Mouse (Mus musculus) embryonic facial prominence, embryonic 15.5 days (tissue): ENCODE results near the gene Olfr91. TPM values are rescaled to one million over a fixed set of nuclear protein-coding genes. Genes with fewer than 3 reads are reported as not detected.

ENCODE experiments used
- ATAC-seq: fragments of 200-750 bp; cut with Nextera tagmentation; 2 replicates; pipeline ENCODE4 v1.8.0; 2017; ENCODE audit warnings: low read depth, moderate TSS enrichment; ENCODE audit not compliant: insufficient number of reproducible peaks, low FRiP score, low TSS enrichment
- H3K27ac ChIP-seq: fragments of 300-500 bp; sonication (generic); replicated peaks from 2 replicates; pipeline ENCODE4 v1.5.1; 2015; ENCODE audit warnings: mild to moderate bottlenecking, inconsistent platforms
- H3K27me3 ChIP-seq: fragments of 300-500 bp; sonication (generic); 2 replicates; pipeline ENCODE4 v1.6.1; 2015; ENCODE audit warnings: inconsistent platforms
- H3K36me3 ChIP-seq: fragments of 300-500 bp; sonication (generic); 2 replicates; pipeline ENCODE4 v1.6.1; 2015; ENCODE audit warnings: mild to moderate bottlenecking, inconsistent platforms
- H3K4me1 ChIP-seq: fragments of 300-500 bp; sonication (generic); 2 replicates; pipeline ENCODE4 v1.6.1; 2015; ENCODE audit warnings: inconsistent platforms
- H3K4me2 ChIP-seq: fragments of 300-500 bp; sonication (generic); replicated peaks from 2 replicates; pipeline ENCODE4 v1.6.1; 2015; ENCODE audit warnings: mild to moderate bottlenecking, inconsistent platforms
- H3K4me3 ChIP-seq: fragments of 300-500 bp; sonication (generic); replicated peaks from 2 replicates; pipeline ENCODE4 v1.5.1; 2015; ENCODE audit warnings: mild to moderate bottlenecking, inconsistent platforms
- H3K9ac ChIP-seq: fragments of 300-500 bp; sonication (generic); 2 replicates; pipeline ENCODE4 v1.6.1; 2015; ENCODE audit warnings: inconsistent platforms
- H3K9me3 ChIP-seq: fragments of 300-500 bp; sonication (generic); replicated peaks from 2 replicates; pipeline ENCODE4 v1.6.1; 2016; ENCODE audit warnings: inconsistent platforms
- WGBS: fragments of 180-500 bp; shearing (Covaris S2); methylation state at CpG from one replicate; pipeline ENCODE4 v1.1.7; 2015; 5-methylcytosine and 5-hydroxymethylcytosine counted together
- polyA plus RNA-seq: library from polyadenylated mRNA; unstranded; fragments of >200 nt; fragmentation: Nextera tagmentation; extraction: Ambion mirVana; gene quantifications from 2 replicates; pipeline ENCODE4 v1.2.1, GENCODE M21; 2015

Olfr91 gene
- polyA plus RNA-seq, 1 experiment from 2014 or later: not detected

DNA sequence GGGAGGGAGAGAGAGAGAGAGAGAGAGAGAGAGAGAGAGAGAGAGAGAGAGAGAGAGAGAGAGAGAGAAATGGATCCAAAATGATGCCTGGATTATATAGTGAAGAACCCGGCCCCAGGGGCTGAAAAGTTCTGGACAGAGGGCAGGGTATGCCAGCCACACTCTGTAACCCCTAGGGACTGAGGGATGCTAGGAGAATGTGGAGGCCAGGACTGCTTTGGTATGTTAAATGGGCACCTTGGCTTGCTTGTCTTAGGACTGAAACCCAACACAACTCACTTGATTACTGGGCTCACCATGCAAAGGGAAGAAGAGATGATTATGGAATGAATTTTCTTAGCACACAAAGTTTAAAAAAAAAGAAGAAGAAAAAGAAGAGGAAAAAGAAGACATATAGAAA, 19.9 kb downstream of the Olfr91 start:
- no peak for ATAC-seq
- no peaks in the 10 kb centered on the region for H3K4me1 ChIP-seq
- no peak overlapping the region for H3K4me3 ChIP-seq
- 27% methylated on average over 1 of the region's 1 CpGs for WGBS
- no peaks in the 10 kb centered on the region for H3K27me3 ChIP-seq
- no peak overlapping the region for H3K9ac ChIP-seq
- no peak overlapping the region for H3K27ac ChIP-seq
- no peak overlapping the region for H3K4me2 ChIP-seq
- H3K36me3 ChIP-seq: peaks cover 30% of the 10 kb centered on the region
- no peaks in the 10 kb centered on the region for H3K9me3 ChIP-seq

DNA sequence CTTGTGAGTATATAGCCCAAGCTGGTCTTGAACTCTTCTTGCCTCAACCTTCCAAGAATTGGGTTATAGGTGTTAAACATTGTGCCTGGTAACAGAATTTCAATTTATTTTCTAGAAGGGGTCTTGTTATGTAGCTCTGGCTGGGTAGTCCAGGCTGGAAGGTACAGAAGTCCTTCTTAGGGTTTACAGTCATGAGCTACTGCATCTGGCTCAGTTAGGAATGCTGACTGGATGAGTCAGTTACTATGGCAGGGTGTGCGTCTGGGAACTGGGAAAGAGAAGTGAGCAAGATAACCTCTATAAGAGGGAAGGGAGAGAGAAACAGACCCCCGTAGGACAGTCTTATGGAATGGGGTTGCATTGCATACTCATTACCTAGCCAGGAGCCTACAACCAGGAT, 22.3 kb downstream of the Olfr91 start:
- Histone ChIP-seq H3K36me3 (peaks cover 50% of the 10 kb centered on the region), H3K4me2 (no peak overlapping the region), H3K27me3 (no peaks in the 10 kb centered on the region), H3K9ac (no peak overlapping the region), H3K4me3 (no peak overlapping the region), H3K27ac (no peak overlapping the region), H3K9me3 (no peaks in the 10 kb centered on the region), H3K4me1 (no peaks in the 10 kb centered on the region)
- no peak; the same call in 1 of the 2 replicates for ATAC-seq
- 95% methylated on average over 2 of the region's 2 CpGs for WGBS

DNA sequence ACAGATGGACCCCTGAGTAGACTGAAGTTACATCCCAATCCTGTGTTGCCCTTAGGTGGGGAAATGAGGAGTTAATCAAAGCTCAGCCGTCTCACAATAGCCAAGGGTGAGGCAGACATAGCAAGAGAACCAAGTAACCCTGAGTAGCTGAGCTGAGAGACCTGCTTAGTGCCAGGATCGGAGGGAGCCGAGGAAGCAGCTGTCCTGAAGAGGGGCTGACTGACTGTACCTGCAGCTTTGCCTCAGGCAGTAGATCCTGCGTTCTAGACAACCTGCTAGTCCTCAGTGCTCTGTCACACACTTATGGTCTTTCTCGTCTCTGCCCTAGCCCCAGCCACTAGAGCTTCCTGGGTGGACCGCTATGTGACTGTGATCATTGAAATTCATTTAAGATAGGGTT, 22.9 kb downstream of the Olfr91 start:
- 79% methylated on average over 6 of the region's 6 CpGs for WGBS
- Histone ChIP-seq H3K36me3 (peaks cover 56% of the 10 kb centered on the region), H3K9ac (no peak overlapping the region), H3K27me3 (no peaks in the 10 kb centered on the region), H3K4me1 (no peaks in the 10 kb centered on the region), H3K27ac (no peak overlapping the region), H3K4me3 (no peak overlapping the region), H3K9me3 (no peaks in the 10 kb centered on the region), H3K4me2 (no peak overlapping the region)
- ATAC-seq: no peak

DNA sequence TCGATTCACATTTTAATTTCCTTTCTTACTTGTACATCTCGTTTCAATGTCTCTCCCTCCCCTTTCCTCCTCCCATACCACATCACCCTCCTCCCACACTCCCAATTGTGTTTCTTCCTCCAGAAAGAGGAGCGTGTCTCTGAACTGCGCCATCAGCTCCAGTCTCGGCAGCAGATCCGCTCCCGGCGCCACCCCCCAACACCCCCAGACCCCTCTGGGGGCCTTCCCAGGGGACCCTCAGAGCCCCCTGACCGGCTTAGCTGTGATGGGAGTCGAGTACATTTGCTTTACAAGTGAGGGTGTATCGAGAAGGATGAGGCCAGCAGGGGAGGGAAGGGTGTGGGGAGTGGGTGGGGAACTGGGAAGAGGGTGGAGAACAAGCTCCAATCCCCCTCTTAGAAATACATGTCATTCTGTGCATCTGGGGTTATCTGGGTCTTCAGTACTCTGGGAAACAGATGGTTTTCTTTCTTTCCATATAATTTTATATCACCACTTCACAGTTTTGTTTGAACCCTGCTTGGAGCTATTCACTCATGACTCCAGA, 25.3 kb downstream of the Olfr91 start:
- peaks cover 79% of the 10 kb centered on the region for H3K36me3 ChIP-seq
- no peaks in the 10 kb centered on the region for H3K4me1 ChIP-seq

DNA sequence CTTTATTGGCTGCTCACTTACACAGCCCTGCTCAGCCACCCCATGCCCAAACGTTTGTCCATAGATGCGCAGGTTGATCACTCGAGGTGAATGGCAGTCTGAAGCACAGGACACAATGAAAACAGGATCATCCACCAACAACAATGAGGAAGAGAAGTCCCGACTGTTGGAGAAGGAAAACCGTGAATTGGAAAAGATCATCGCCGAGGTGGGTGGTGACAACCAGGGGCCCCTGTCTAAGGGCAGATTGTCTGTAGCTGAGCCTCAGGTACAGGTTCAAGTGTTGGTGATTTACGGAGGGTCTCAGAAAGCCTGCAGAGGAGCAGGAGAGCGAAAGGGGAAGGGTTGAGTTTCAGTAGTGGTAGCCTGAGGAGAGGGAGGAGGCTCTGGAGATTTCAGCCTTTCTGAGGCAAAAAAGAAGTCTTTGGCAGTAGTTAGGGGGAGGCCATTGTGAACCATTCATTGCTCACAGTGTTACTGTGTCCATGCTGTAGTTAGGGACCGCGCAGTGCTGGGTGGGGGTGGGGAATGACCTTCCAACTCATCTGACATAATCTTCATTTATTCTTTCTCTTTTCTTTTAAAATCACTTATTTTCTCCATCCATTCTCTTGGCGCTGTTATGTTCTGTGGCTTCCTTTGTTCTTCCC, 25.9 kb downstream of the Olfr91 start:
- Histone ChIP-seq H3K36me3 (peaks cover 85% of the 10 kb centered on the region), H3K4me3 (no peak overlapping the region), H3K9ac (no peak overlapping the region), H3K27me3 (no peaks in the 10 kb centered on the region), H3K27ac (no peak overlapping the region), H3K4me2 (no peak overlapping the region), H3K4me1 (no peaks in the 10 kb centered on the region), H3K9me3 (no peaks in the 10 kb centered on the region)
- 83% methylated on average over 12 of the region's 12 CpGs for WGBS
- no peak for ATAC-seq

More for the DNA sequence above, 25.3 kb downstream of the Olfr91 start:
- Histone ChIP-seq H3K4me3 (no peak overlapping the region), H3K9me3 (no peaks in the 10 kb centered on the region), H3K27ac (no peak overlapping the region), H3K27me3 (no peaks in the 10 kb centered on the region), H3K4me2 (no peak overlapping the region), H3K9ac (no peak overlapping the region)
- WGBS: 70% methylated on average over 11 of the region's 11 CpGs
- no peak for ATAC-seq

DNA sequence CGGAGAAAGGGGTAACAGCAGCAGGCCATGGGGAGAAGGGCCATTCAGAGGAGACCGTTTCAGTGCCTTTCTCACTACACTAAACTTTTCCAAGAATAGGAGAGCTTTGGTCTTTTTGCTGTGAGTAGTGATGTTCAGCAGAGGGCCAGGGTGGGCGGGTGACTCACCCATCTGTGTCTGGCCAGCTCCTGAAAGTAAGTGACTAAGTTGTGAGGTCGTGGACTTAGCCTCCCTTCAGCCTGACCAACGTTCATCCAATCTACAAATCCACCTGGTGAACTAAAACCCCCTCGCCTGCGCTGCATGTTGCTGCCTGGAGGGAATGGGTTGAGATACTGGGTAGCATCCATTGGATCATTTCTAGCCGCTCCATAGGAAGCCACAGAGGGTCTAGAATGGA, 28.0 kb downstream of the Olfr91 start:
- H3K27me3 ChIP-seq: no peaks in the 10 kb centered on the region
- no peaks in the 10 kb centered on the region for H3K9me3 ChIP-seq
- no peak for ATAC-seq
- no peaks in the 10 kb centered on the region for H3K4me1 ChIP-seq
- 85% methylated on average over 8 of the region's 8 CpGs for WGBS
- no peak overlapping the region for H3K9ac ChIP-seq
- no peak overlapping the region for H3K4me2 ChIP-seq
- H3K27ac ChIP-seq: no peak overlapping the region
- peaks cover 88% of the 10 kb centered on the region for H3K36me3 ChIP-seq
- H3K4me3 ChIP-seq: no peak overlapping the region

DNA sequence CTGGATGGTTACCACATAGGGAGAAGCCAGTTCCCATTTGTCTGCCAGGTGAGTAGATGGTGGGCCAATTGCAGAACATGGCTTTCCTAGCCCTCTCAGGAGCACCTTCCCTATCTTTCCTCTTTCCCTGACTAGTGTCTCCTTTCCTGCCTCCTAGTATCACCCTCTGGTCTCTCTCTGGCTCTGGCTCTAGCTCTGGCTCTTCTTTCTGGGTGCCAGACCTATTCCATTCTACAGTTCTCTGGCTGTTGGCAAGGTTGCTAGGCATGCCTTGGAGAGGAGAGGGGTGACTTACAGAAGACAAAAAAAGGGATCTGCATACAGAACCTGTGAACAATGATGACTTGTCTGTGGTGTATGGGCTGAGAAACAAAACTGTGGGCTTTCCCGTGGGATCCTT, 30.2 kb downstream of the Olfr91 start:
- no peak for ATAC-seq
- H3K4me3 ChIP-seq: no peak overlapping the region
- H3K36me3 ChIP-seq: peaks cover 95% of the 10 kb centered on the region
- H3K9ac ChIP-seq: no peak overlapping the region
- H3K4me2 ChIP-seq: no peak overlapping the region
- no peaks in the 10 kb centered on the region for H3K4me1 ChIP-seq
- H3K27ac ChIP-seq: no peak overlapping the region
- WGBS: 89% methylated on average over 1 of the region's 1 CpGs
- no peaks in the 10 kb centered on the region for H3K9me3 ChIP-seq
- no peaks in the 10 kb centered on the region for H3K27me3 ChIP-seq

DNA sequence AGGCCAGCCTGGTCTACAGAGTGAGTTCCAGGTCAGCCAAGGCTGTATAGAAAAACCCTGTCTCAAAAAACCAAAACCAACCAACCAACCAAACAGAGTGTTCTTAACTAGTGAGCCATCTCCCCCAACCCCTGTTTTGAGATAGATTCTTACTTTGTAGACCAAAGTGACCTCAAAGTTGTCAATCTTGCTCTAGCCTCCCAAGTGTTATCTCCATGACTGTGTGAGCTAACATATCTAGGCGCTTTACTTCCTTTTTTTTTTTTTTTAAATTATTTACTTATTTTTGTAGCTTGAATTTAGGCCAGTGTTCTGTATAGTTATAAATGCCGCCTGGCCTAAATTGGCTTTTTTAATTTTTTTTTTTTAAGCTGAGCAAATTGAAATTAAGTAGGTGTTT, 32.1 kb downstream of the Olfr91 start:
- Histone ChIP-seq H3K4me3 (no peak overlapping the region), H3K9ac (no peak overlapping the region), H3K27me3 (no peaks in the 10 kb centered on the region), H3K4me1 (no peaks in the 10 kb centered on the region), H3K27ac (no peak overlapping the region), H3K9me3 (no peaks in the 10 kb centered on the region), H3K36me3 (peaks cover 97% of the 10 kb centered on the region), H3K4me2 (no peak overlapping the region)
- 95% methylated on average over 2 of the region's 2 CpGs for WGBS
- ATAC-seq: no peak

DNA sequence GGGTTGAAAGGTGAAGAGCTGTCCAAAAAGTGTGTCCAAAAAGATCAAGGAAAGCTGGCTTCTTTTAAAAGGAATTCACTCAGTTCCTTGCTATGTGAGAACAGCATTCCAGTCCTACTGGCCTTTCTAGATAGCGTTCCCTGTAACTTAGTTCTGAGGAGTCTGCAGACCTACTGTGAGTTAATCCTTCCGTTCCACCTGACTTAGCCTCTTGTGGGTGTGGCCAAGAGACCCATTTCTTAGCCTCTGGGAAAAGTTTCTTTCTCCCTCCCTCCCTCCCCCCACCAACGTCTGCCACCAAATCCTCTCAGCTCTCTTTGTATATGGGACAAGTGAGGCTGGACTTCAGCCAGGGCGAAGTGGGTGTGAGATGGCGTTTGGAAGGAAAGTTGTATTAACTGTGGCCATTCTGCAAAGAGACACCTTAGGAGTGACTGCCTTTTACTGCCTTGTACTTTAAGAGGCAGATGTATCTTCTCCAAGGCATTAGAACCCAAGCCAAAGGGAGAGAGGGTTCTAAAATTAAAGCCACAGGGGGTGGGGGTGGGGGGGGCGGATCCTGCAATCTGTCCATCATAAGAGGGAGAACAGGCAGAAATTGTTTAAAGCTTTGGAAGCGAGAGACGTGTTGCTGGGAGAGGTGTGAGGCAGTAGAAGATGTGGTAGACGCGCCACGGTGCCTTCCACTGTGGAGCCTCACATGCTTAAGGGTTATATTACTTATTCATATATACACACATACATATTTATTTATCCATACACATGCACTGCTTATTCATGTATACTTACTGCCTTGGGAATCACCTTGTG, 34.2 kb downstream of the Olfr91 start:
- ATAC-seq: no peak
- no peak overlapping the region for H3K27ac ChIP-seq
- H3K9me3 ChIP-seq: no peaks in the 10 kb centered on the region
- whole genome bisulfite sequencing: 73% methylated on average over 11 of the region's 11 CpGs
- H3K36me3 ChIP-seq: peaks cover 86% of the 10 kb centered on the region
- H3K27me3 ChIP-seq: no peaks in the 10 kb centered on the region
- H3K4me1 ChIP-seq: no peaks in the 10 kb centered on the region
- no peak overlapping the region for H3K4me3 ChIP-seq
- H3K4me2 ChIP-seq: no peak overlapping the region
- no peak overlapping the region for H3K9ac ChIP-seq

DNA sequence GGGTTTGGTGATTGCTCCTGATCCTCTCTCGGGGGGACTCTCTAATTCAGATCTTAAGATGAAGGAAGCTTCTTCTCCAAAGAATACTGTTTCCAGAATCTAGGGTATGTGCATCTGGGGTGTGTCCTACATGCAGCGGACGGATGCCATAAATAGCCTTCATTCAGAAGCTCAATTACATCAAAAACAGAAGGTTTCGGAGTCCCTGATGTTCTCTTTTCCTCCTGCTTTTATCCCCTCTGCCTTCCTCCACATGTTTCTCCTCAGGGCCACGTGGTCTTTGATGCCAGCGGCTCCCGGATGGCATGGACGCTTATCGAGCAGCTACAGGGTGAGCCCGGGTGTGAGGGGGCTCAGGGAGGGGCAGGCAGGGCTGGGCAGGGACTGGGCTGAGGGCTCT, 35.0 kb downstream of the Olfr91 start:
- Histone ChIP-seq H3K27ac (no peak overlapping the region), H3K4me1 (no peaks in the 10 kb centered on the region), H3K4me3 (no peak overlapping the region), H3K36me3 (peaks cover 85% of the 10 kb centered on the region), H3K9me3 (no peaks in the 10 kb centered on the region), H3K27me3 (no peaks in the 10 kb centered on the region), H3K4me2 (no peak overlapping the region), H3K9ac (no peak overlapping the region)
- 54% methylated on average over 10 of the region's 10 CpGs for WGBS
- no peak for ATAC-seq

DNA sequence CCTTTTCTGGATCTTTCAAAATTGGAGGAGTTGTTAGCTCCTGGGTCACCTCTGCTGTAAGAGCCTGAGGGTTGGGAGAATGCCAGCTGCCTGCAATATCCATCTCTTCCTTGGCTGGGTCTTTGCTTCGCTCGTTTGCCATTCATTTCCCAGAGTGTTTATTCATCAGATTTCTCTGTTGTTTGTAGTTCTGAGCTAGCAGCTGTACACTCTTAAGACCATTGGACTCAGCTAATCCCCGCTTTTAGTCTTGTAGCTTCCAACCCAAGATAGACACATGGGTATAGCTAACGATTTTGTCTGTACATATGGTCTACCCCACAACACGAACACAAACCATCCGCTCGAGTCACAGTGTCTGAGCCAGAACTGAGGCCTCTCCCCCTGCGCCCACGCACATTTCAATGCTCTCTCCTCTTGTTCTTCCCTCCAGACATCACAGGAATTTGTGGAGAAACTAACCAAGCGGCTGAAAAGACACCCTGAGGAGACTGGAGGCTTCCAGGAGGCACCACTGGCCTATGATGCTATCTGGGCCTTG, 35.9 kb downstream of the Olfr91 start:
- no peak overlapping the region for H3K9ac ChIP-seq
- WGBS: 73% methylated on average over 10 of the region's 10 CpGs
- no peak for ATAC-seq

More for the DNA sequence above, 35.9 kb downstream of the Olfr91 start:
- peaks cover 77% of the 10 kb centered on the region for H3K36me3 ChIP-seq
- H3K4me1 ChIP-seq: no peaks in the 10 kb centered on the region
- H3K27ac ChIP-seq: no peak overlapping the region
- no peaks in the 10 kb centered on the region for H3K27me3 ChIP-seq
- no peaks in the 10 kb centered on the region for H3K9me3 ChIP-seq
- H3K4me3 ChIP-seq: no peak overlapping the region
- H3K4me2 ChIP-seq: no peak overlapping the region
